Mouse (Mus musculus) cortical plate, adult 2 months (tissue): ENCODE results near the gene Magi3.

Source experiments
- CTCF ChIP-seq: fragments of 200-500 bp; IDR thresholded peaks from 2 replicates; pipeline ENCODE4 v1.5.1; 2011; ENCODE audit warnings: mild to moderate bottlenecking, control low read depth, low read length; ENCODE audit not compliant: insufficient read depth; ENCODE audit errors: extremely low read depth
- POLR2A ChIP-seq: fragments of 200-500 bp; IDR thresholded peaks from 2 replicates; pipeline ENCODE4 v1.6.1; 2011; ENCODE audit warnings: mild to moderate bottlenecking, low read length, control low read depth; ENCODE audit not compliant: insufficient read depth; ENCODE audit errors: extremely low read depth

DNA sequence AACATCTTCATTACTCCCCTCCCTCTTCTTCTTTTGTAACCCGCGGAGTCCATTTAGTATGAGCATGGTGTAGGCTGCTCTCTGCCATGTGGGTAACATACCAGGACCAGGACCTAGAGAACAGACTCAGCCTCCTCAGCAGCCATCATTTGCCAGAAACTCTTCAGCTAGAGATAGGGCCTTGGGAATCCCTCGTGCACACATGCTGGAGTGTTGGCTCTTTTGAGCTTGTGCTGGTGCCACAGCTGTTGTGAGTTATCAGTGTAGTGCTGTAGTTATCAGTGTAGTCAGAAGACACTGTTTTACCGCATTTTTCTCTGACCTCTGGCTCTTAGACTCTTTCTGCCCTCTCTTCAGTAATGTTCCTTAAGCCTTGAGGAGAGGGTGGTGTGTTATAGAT lies 230.8 kb downstream of the Magi3 start:
- TF ChIP-seq CTCF (no peak), POLR2A (no peak)
